Mouse (Mus musculus) ES-E14 (cell line): ENCODE measurements around the gene Pcdh17. TPM values are rescaled to one million over a fixed set of nuclear protein-coding genes. Genes with fewer than 3 reads are reported as not detected.

ENCODE experiments used
- DNase-seq: peaks from one replicate; pipeline ENCODE4 v3.0.0-alpha.2; 2013; ENCODE audit warnings: low read depth, low spot score
- H3K27ac ChIP-seq: 2 replicates; pipeline ENCODE4 v1.5.1; 2012; ENCODE audit warnings: low read depth, mild to moderate bottlenecking, low read length, moderate library complexity, mixed read lengths; ENCODE audit not compliant: poor library complexity, insufficient read depth, severe bottlenecking
- H3K36me3 ChIP-seq: 2 replicates; pipeline ENCODE4 v1.6.1; 2012; ENCODE audit warnings: mild to moderate bottlenecking, low read length, moderate library complexity, mixed read lengths; ENCODE audit not compliant: control insufficient read depth, poor library complexity, insufficient read depth, severe bottlenecking
- H3K4me1 ChIP-seq, 2 experiments: fragments of 150-350 bp in 1 of 2; sonication (generic) in 1 of 2; 2 replicates each; pipeline ENCODE4 v1.6.1; 2012; ENCODE audit warnings: low read length in 2 of 2, mild to moderate bottlenecking in 1 of 2, mixed read lengths in 1 of 2; ENCODE audit not compliant: control insufficient read depth in 2 of 2, insufficient read depth in 2 of 2, poor library complexity in 1 of 2
- H3K4me3 ChIP-seq, 2 experiments: fragments of 150-350 bp in 1 of 2; sonication (generic) in 1 of 2; 2 replicates each; pipeline ENCODE4 v1.5.1; 2012; ENCODE audit warnings: low read length in 2 of 2, low read depth in 1 of 2, mild to moderate bottlenecking in 1 of 2, mixed read lengths in 1 of 2; ENCODE audit not compliant: insufficient read depth in 1 of 2, poor library complexity in 1 of 2, severe bottlenecking in 1 of 2
- H3K9ac ChIP-seq: 2 replicates; pipeline ENCODE4 v1.6.1; 2012; ENCODE audit warnings: low read depth, mild to moderate bottlenecking, low read length, mixed read lengths; ENCODE audit not compliant: poor library complexity, insufficient read depth, severe bottlenecking
- H3K9me3 ChIP-seq: fragments of 150-350 bp; sonication (generic); 2 replicates; pipeline ENCODE4 v1.6.1; 2012; ENCODE audit warnings: low read depth, mild to moderate bottlenecking, low read length; ENCODE audit not compliant: control insufficient read depth, insufficient read depth
- CHD2 ChIP-seq: IDR thresholded peaks from 2 replicates; pipeline ENCODE4 v1.6.1; 2014; ENCODE audit warnings: mild to moderate bottlenecking, low read depth, low read length, inconsistent platforms
- HCFC1 ChIP-seq: IDR thresholded peaks from 2 replicates; pipeline ENCODE4 v1.6.1; 2012; ENCODE audit warnings: low read length, inconsistent platforms, borderline replicate concordance; ENCODE audit not compliant: insufficient read depth
- MAFK ChIP-seq: IDR thresholded peaks from 2 replicates; pipeline ENCODE4 v1.6.1; 2014; ENCODE audit warnings: mild to moderate bottlenecking, low read depth, low read length, inconsistent platforms; ENCODE audit not compliant: insufficient read depth
- ZC3H11A ChIP-seq: IDR thresholded peaks from 2 replicates; pipeline ENCODE4 v1.6.1; 2012; ENCODE audit warnings: low read depth, mild to moderate bottlenecking, inconsistent platforms, low read length, borderline replicate concordance
- ZNF384 ChIP-seq: IDR thresholded peaks from 2 replicates; pipeline ENCODE4 v1.6.1; 2012; ENCODE audit warnings: low read depth, low read length, inconsistent platforms
- in situ Hi-C, 2 experiments: fragments of 600-800 bp; cut with MboI; formaldehyde crosslinking; loops; one replicate each; pipeline ENCODE4 v1.15.1; 2025; ENCODE audit warnings: low sequenced_read_pairs in 2 of 2, inconsistent platforms in 1 of 2; ENCODE audit not compliant: unreplicated experiment in 2 of 2
- total RNA-seq: library from RNA; depleted of rRNA; stranded (reverse); fragments of 300-350 nt; gene quantifications from 2 replicates; pipeline ENCODE4 v1.2.3, GENCODE M21; 2012

The Pcdh17 gene
- total RNA-seq, 1 experiment: 0.22 TPM

- Histone ChIP-seq H3K27ac (no peak overlapping the region), H3K9ac (no peak overlapping the region), H3K4me3 (peak overlapping the region in 1 of 2 experiments; percentile 45; a peak in 2 of 4 replicates), H3K36me3 (no peaks in the 10 kb centered on the region), H3K9me3 (no peaks in the 10 kb centered on the region), H3K4me1 (peaks cover 0 to 15% of the 10 kb centered on the region in 2 experiments; a peak in 1 of 4 replicates)
- no peak for TF ChIP-seq ZC3H11A
- TF ChIP-seq CHD2: no peak
- TF ChIP-seq HCFC1: no peak
- no peak for TF ChIP-seq MAFK
- TF ChIP-seq ZNF384: no peak
- in situ Hi-C loops: no loop called here
- no peak for DNase-seq
These were observed 1.5 kb downstream of the Pcdh17 start for GRCm38 (mm10) chr14:84444663-84445502.

- no peaks in the 10 kb centered on the region for H3K36me3 ChIP-seq
- H3K4me3 ChIP-seq: peak overlapping the region; percentile 42 to 45
- no peaks in the 10 kb centered on the region for H3K9me3 ChIP-seq
- no peak overlapping the region for H3K9ac ChIP-seq
- no peak for TF ChIP-seq CHD2
- no peak for TF ChIP-seq MAFK
- TF ChIP-seq ZC3H11A: no peak
- TF ChIP-seq HCFC1: no peak
- TF ChIP-seq ZNF384: no peak
- peak; percentile 26 for DNase-seq
- H3K4me1 ChIP-seq: peaks cover 0 to 15% of the 10 kb centered on the region in 2 experiments; a peak in 1 of 4 replicates
- in situ Hi-C loops: no loop called here
- H3K27ac ChIP-seq: no peak overlapping the region
These were observed 2.4 kb downstream of the Pcdh17 start for GRCm38 (mm10) chr14:84445503-84446410.

- H3K27ac ChIP-seq: no peak overlapping the region
These were observed 3.1 kb downstream of the Pcdh17 start for GRCm38 (mm10) chr14:84446411-84446915.

GRCm38 (mm10) chr14:84446941-84447641, 3.7 kb downstream of the Pcdh17 start:
- H3K27ac ChIP-seq: no peak overlapping the region
- no peaks in the 10 kb centered on the region for H3K36me3 ChIP-seq
- no peaks in the 10 kb centered on the region for H3K9me3 ChIP-seq
- in situ Hi-C loops: no loop called here
- DNase-seq: peak; percentile 40
- no peak overlapping the region for H3K9ac ChIP-seq
- TF ChIP-seq ZNF384 (no peak), HCFC1 (no peak), MAFK (no peak), ZC3H11A (no peak), CHD2 (no peak)
- peak overlapping the region in 1 of 2 experiments; percentile 15; a peak in 2 of 4 replicates for H3K4me3 ChIP-seq
- H3K4me1 ChIP-seq: peaks cover 0 to 15% of the 10 kb centered on the region in 2 experiments; a peak in 1 of 4 replicates

More at GRCm38 (mm10) chr14:84446411-84446915, 3.1 kb downstream of the Pcdh17 start:
- in situ Hi-C loops: no loop called here
- no peaks in the 10 kb centered on the region for H3K36me3 ChIP-seq
- TF ChIP-seq CHD2 (no peak), ZNF384 (no peak), ZC3H11A (no peak)
- H3K4me1 ChIP-seq: peaks cover 0 to 15% of the 10 kb centered on the region in 2 experiments; a peak in 1 of 4 replicates
- H3K4me3 ChIP-seq: peak overlapping the region in 1 of 2 experiments; percentile 42; a peak in 2 of 4 replicates
- H3K9ac ChIP-seq: no peak overlapping the region
- no peaks in the 10 kb centered on the region for H3K9me3 ChIP-seq
- DNase-seq: no peak
